Mouse (Mus musculus): ENCODE data around the gene Mkrn2os. TPM values are rescaled to one million over a fixed set of nuclear protein-coding genes. Genes with fewer than 3 reads are reported as not detected.

Mkrn2os gene
- polyA plus RNA-seq, 1 experiment, result not detected

GRCm38 (mm10) chr6:115606461-115606860 is 14.1 kb upstream of the Mkrn2os start:
- H3K27ac ChIP-seq (ENCODE audit: insufficient read depth, low read length), result no peak overlapping the region
- H3K4me3 ChIP-seq (ENCODE audit: low read depth, low read length), result no peak overlapping the region
- no peaks in the 10 kb centered on the region for H3K27me3 ChIP-seq (ENCODE audit: control insufficient read depth, insufficient read depth, low read length, poor library complexity, severe bottlenecking)
- peaks cover 11% of the 10 kb centered on the region for H3K36me3 ChIP-seq (ENCODE audit: control insufficient read depth, insufficient read depth, low read length, poor library complexity, severe bottlenecking)
- no peak overlapping the region for H3K9ac ChIP-seq (ENCODE audit: low read depth, poor library complexity, severe bottlenecking)
- no peak for TF ChIP-seq POLR2A (IDR thresholded peaks at IDR 0.05; ENCODE audit: insufficient read depth, low read length)
- TF ChIP-seq EP300 (IDR thresholded peaks at IDR 0.05; ENCODE audit: insufficient read depth, low read depth, low read length), result no peak
- no peak for TF ChIP-seq CTCF (IDR thresholded peaks at IDR 0.05; ENCODE audit: low read depth, low read length)
- no peaks in the 10 kb centered on the region for H3K9me3 ChIP-seq (replicated peaks; ENCODE audit: control insufficient read depth, insufficient read depth, low read length, poor library complexity, severe bottlenecking)
- no peaks in the 10 kb centered on the region for H3K4me1 ChIP-seq (ENCODE audit: control insufficient read depth, insufficient read depth, low read length)

- peak within 1 kb of the TSS; percentile 100 for H3K4me3 ChIP-seq (ENCODE audit: low read depth, low read length)
- H3K9ac ChIP-seq (ENCODE audit: low read depth, poor library complexity, severe bottlenecking), result peak within 1 kb of the TSS; percentile 97
- H3K27ac ChIP-seq (ENCODE audit: insufficient read depth, low read length), result no peak within 1 kb of the TSS
Measured at GRCm38 (mm10) chr6:115601715-115602523, 9.5 kb upstream of the Mkrn2os start, which contains the start of gene Mkrn2. Gene Mkrn2 (plus strand): TSS chr6:115601902.

GRCm38 (mm10) chr6:115601322-115601714 is 8.9 kb upstream of the Mkrn2os start:
- no peak overlapping the region for H3K9ac ChIP-seq (ENCODE audit: low read depth, poor library complexity, severe bottlenecking)
- H3K27me3 ChIP-seq (ENCODE audit: control insufficient read depth, insufficient read depth, low read length, poor library complexity, severe bottlenecking), result no peaks in the 10 kb centered on the region
- TF ChIP-seq CTCF (IDR thresholded peaks at IDR 0.05; ENCODE audit: low read depth, low read length) (no peak), POLR2A (IDR thresholded peaks at IDR 0.05; ENCODE audit: insufficient read depth, low read length) (no peak), EP300 (IDR thresholded peaks at IDR 0.05; ENCODE audit: insufficient read depth, low read depth, low read length) (no peak)
- H3K4me3 ChIP-seq (ENCODE audit: low read depth, low read length), result no peak overlapping the region
- H3K27ac ChIP-seq (ENCODE audit: insufficient read depth, low read length), result no peak overlapping the region
- no peaks in the 10 kb centered on the region for H3K9me3 ChIP-seq (replicated peaks; ENCODE audit: control insufficient read depth, insufficient read depth, low read length, poor library complexity, severe bottlenecking)
- no peaks in the 10 kb centered on the region for H3K4me1 ChIP-seq (ENCODE audit: control insufficient read depth, insufficient read depth, low read length)
- H3K36me3 ChIP-seq (ENCODE audit: control insufficient read depth, insufficient read depth, low read length, poor library complexity, severe bottlenecking), result no peaks in the 10 kb centered on the region

More at GRCm38 (mm10) chr6:115601715-115602523, 9.5 kb upstream of the Mkrn2os start, which contains the start of gene Mkrn2:
- TF ChIP-seq CTCF (IDR thresholded peaks at IDR 0.05; ENCODE audit: low read depth, low read length) (no peak), EP300 (IDR thresholded peaks at IDR 0.05; ENCODE audit: insufficient read depth, low read depth, low read length) (0 out of 2 replicates have a peak, but pooled peaks have one; percentile 37), POLR2A (IDR thresholded peaks at IDR 0.05; ENCODE audit: insufficient read depth, low read length) (peak; percentile 41)
- H3K9me3 ChIP-seq (replicated peaks; ENCODE audit: control insufficient read depth, insufficient read depth, low read length, poor library complexity, severe bottlenecking), result no peaks in the 10 kb centered on the region
- no peaks in the 10 kb centered on the region for H3K27me3 ChIP-seq (ENCODE audit: control insufficient read depth, insufficient read depth, low read length, poor library complexity, severe bottlenecking)
- no peaks in the 10 kb centered on the region for H3K36me3 ChIP-seq (ENCODE audit: control insufficient read depth, insufficient read depth, low read length, poor library complexity, severe bottlenecking)
- H3K4me1 ChIP-seq (ENCODE audit: control insufficient read depth, insufficient read depth, low read length), result no peaks in the 10 kb centered on the region

GRCm38 (mm10) chr6:115595667-115596066 is 3.3 kb upstream of the Mkrn2os start:
- Histone ChIP-seq H3K9ac (ENCODE audit: low read depth, poor library complexity, severe bottlenecking) (no peak overlapping the region), H3K9me3 (replicated peaks; ENCODE audit: control insufficient read depth, insufficient read depth, low read length, poor library complexity, severe bottlenecking) (no peaks in the 10 kb centered on the region), H3K4me3 (ENCODE audit: low read depth, low read length) (no peak overlapping the region), H3K27me3 (ENCODE audit: control insufficient read depth, insufficient read depth, low read length, poor library complexity, severe bottlenecking) (no peaks in the 10 kb centered on the region), H3K27ac (ENCODE audit: insufficient read depth, low read length) (no peak overlapping the region), H3K4me1 (ENCODE audit: control insufficient read depth, insufficient read depth, low read length) (no peaks in the 10 kb centered on the region), H3K36me3 (ENCODE audit: control insufficient read depth, insufficient read depth, low read length, poor library complexity, severe bottlenecking) (no peaks in the 10 kb centered on the region)
- no peak for TF ChIP-seq EP300 (IDR thresholded peaks at IDR 0.05; ENCODE audit: insufficient read depth, low read depth, low read length)
- no peak for TF ChIP-seq POLR2A (IDR thresholded peaks at IDR 0.05; ENCODE audit: insufficient read depth, low read length)
- no peak for TF ChIP-seq CTCF (IDR thresholded peaks at IDR 0.05; ENCODE audit: low read depth, low read length)

- Histone ChIP-seq H3K36me3 (ENCODE audit: control insufficient read depth, insufficient read depth, low read length, poor library complexity, severe bottlenecking) (no peaks in the 10 kb centered on the region), H3K27ac (ENCODE audit: insufficient read depth, low read length) (no peak overlapping the region), H3K4me3 (ENCODE audit: low read depth, low read length) (no peak overlapping the region), H3K9me3 (replicated peaks; ENCODE audit: control insufficient read depth, insufficient read depth, low read length, poor library complexity, severe bottlenecking) (no peaks in the 10 kb centered on the region), H3K9ac (ENCODE audit: low read depth, poor library complexity, severe bottlenecking) (no peak overlapping the region), H3K4me1 (ENCODE audit: control insufficient read depth, insufficient read depth, low read length) (no peaks in the 10 kb centered on the region), H3K27me3 (ENCODE audit: control insufficient read depth, insufficient read depth, low read length, poor library complexity, severe bottlenecking) (no peaks in the 10 kb centered on the region)
- TF ChIP-seq POLR2A (IDR thresholded peaks at IDR 0.05; ENCODE audit: insufficient read depth, low read length), result no peak
- no peak for TF ChIP-seq EP300 (IDR thresholded peaks at IDR 0.05; ENCODE audit: insufficient read depth, low read depth, low read length)
- TF ChIP-seq CTCF (IDR thresholded peaks at IDR 0.05; ENCODE audit: low read depth, low read length), result no peak
Measured at GRCm38 (mm10) chr6:115594463-115594862, 2.1 kb upstream of the Mkrn2os start.

GRCm38 (mm10) chr6:115593252-115593651 is 876 bp upstream of the Mkrn2os start:
- Histone ChIP-seq H3K27me3 (ENCODE audit: control insufficient read depth, insufficient read depth, low read length, poor library complexity, severe bottlenecking) (no peaks in the 10 kb centered on the region), H3K9ac (ENCODE audit: low read depth, poor library complexity, severe bottlenecking) (no peak overlapping the region), H3K27ac (ENCODE audit: insufficient read depth, low read length) (no peak overlapping the region), H3K4me1 (ENCODE audit: control insufficient read depth, insufficient read depth, low read length) (no peaks in the 10 kb centered on the region), H3K4me3 (ENCODE audit: low read depth, low read length) (no peak overlapping the region), H3K36me3 (ENCODE audit: control insufficient read depth, insufficient read depth, low read length, poor library complexity, severe bottlenecking) (no peaks in the 10 kb centered on the region), H3K9me3 (replicated peaks; ENCODE audit: control insufficient read depth, insufficient read depth, low read length, poor library complexity, severe bottlenecking) (no peaks in the 10 kb centered on the region)
- TF ChIP-seq EP300 (IDR thresholded peaks at IDR 0.05; ENCODE audit: insufficient read depth, low read depth, low read length) (no peak), CTCF (IDR thresholded peaks at IDR 0.05; ENCODE audit: low read depth, low read length) (no peak), POLR2A (IDR thresholded peaks at IDR 0.05; ENCODE audit: insufficient read depth, low read length) (no peak)

Measured in ES-Bruce4 (cell line).